Mouse (Mus musculus) bone marrow macrophage, adult 2 months (primary cell): ENCODE data around the gene Dnal4. TPM values are rescaled to one million over a fixed set of nuclear protein-coding genes. Genes with fewer than 3 reads are reported as not detected.

ENCODE experiments used
- H3K27ac ChIP-seq: 2 replicates; pipeline ENCODE4 v1.5.1; 2012; ENCODE audit warnings: low read depth, low read length; ENCODE audit not compliant: insufficient read depth
- H3K4me1 ChIP-seq: 2 replicates; pipeline ENCODE4 v1.6.1; 2012; ENCODE audit warnings: low read length; ENCODE audit not compliant: control insufficient read depth, insufficient read depth
- H3K4me3 ChIP-seq: 2 replicates; pipeline ENCODE4 v1.5.1; 2012; ENCODE audit warnings: mild to moderate bottlenecking, low read length, moderate library complexity; ENCODE audit not compliant: insufficient read depth
- CTCF ChIP-seq: IDR thresholded peaks from 2 replicates; pipeline ENCODE4 v1.5.1; 2012; ENCODE audit warnings: low read depth, mild to moderate bottlenecking, low read length, moderate library complexity
- POLR2A ChIP-seq: IDR thresholded peaks from 2 replicates; pipeline ENCODE4 v1.6.1; 2012; ENCODE audit warnings: mild to moderate bottlenecking, low read depth, low read length, borderline replicate concordance
- polyA plus RNA-seq: library from polyadenylated mRNA; stranded (reverse); fragments of >200 nt; gene quantifications from 2 replicates; pipeline ENCODE4 v1.2.4, GENCODE M21; 2012; ENCODE audit not compliant: missing spikeins, insufficient read depth, insufficient read length

Dnal4 gene
- polyA plus RNA-seq, 1 experiment = 23.9 TPM

DNA sequence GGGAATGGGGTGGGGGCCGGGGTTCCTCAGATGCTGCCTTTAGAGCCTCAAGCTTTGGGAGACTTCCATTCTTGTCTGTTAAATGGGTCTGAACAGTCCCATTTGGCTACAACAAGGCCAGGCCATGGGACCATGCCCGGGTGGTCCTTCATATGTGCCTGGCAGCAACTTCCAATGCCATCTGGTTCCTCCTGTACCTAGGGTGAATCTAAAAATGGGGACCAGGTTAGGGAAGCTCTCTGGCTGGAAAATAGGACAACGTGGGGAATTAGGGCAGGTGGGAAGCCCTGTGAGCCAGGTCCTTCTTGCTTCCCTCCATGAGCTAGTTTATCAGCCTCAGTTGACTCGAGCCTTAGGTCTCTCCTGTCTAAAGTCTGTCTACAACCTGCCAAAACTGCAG lies 33.3 kb upstream of the Dnal4 start:
- Histone ChIP-seq H3K27ac (no peak overlapping the region), H3K4me1 (no peaks in the 10 kb centered on the region; the same call in 1 of the 2 replicates), H3K4me3 (no peak overlapping the region)
- TF ChIP-seq CTCF = no peak
- TF ChIP-seq POLR2A = no peak

DNA sequence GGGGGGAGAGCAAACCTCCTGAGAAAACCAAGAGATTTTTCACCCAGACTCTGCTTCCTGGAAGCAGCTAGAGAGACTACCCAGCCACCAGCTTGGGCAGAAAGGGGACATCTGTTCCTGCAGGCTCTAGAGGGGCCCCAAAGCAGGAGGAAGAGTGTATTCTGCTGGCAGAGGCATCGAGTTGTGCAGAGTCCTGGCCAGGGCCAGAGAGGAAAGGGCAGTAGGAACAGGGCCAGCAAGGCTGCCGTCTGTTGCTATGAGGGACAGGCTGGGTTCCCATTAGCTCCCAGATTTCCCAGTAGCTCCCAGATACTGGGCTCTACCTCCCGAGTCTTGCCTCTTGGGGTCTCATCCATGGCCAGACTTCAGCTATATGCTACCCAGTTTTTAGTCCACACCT lies 32.4 kb upstream of the Dnal4 start:
- no peaks in the 10 kb centered on the region; the same call in 1 of the 2 replicates for H3K4me1 ChIP-seq

DNA sequence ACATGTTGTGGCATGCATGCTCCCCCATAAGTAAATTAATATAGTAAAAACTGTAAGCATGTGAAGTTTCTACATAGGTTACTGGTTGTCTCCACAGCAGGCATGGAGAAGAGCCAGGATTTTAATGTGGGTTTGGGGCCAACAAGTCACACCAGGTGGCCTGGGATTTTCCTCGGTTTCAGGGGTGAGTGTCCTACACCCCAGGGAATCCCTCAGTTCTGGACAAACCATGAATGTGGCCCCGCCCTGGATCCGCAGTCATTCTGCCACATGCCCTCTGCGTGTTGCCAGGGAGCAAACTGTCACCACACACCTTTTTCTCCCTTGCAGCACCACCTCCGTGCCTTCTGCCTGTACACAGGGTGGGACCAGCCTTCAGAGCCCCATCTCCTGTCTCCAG lies 31.0 kb upstream of the Dnal4 start:
- no peak for TF ChIP-seq CTCF
- TF ChIP-seq POLR2A = no peak
- no peaks in the 10 kb centered on the region; the same call in 1 of the 2 replicates for H3K4me1 ChIP-seq
- H3K27ac ChIP-seq = no peak overlapping the region
- H3K4me3 ChIP-seq = no peak overlapping the region

More for the DNA sequence above, 32.4 kb upstream of the Dnal4 start:
- Histone ChIP-seq H3K4me3 (no peak overlapping the region), H3K27ac (no peak overlapping the region)
- TF ChIP-seq CTCF (no peak), POLR2A (no peak)

DNA sequence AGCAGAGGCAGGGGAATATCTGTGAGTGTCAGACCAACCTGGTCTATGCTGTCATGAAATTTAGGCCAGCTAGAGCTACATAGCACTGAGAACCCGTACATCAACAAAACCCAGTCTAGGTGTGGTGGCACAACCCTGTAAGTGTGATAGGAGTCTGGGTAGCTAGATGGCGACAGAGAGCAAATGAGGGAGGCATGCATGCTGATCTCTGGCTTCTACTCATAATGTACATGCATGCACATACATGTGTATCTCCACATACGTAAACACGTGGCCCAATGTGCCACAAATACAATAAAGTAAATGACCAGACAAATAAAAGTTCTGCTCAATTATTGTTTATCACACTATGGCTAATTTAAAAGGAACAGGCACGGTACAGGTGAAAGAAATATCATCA lies 30.5 kb upstream of the Dnal4 start:
- H3K4me3 ChIP-seq = no peak overlapping the region
- no peaks in the 10 kb centered on the region for H3K4me1 ChIP-seq
- no peak overlapping the region for H3K27ac ChIP-seq
- TF ChIP-seq CTCF (no peak), POLR2A (no peak)

DNA sequence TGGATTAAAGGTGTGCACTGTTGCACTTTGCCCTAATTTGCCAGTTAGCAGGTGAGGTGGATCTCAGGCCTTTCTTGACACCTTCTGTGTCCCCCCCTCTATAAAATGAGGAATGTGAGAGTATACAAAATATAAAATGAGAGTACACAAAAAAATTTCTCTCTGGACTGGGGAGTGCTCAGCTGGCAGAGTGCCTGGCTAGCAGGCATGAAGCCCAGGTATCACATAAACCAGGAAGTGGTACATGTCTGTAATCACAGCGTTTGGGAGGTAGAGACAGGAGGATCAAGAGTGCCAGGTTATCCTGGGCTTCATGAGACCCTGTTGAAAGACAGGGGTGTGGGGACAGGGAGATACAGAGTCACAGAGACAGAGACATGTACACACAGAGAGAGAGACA lies 29.4 kb upstream of the Dnal4 start:
- Histone ChIP-seq H3K27ac (no peak overlapping the region), H3K4me1 (no peaks in the 10 kb centered on the region), H3K4me3 (no peak overlapping the region)
- no peak for TF ChIP-seq CTCF
- TF ChIP-seq POLR2A = no peak

DNA sequence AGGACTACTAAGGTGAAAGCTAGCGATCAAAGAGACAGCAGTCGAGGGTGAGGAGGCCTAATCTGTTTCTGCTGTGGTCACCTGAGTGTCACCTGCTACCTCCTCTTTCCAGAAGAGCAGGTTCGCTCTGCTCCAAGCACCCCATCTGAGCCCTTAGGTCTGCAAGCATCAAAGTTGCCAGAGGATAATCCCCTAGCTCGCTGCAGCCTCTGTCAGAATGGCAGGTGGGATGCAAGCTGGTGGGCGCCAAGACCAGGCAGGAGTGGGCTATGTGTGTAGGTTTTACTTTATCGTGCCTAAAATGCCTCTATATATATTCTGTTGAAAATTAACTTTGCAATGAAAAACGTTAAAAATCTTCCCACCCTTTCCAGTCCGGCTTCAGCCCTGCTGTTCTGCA lies 27.6 kb upstream of the Dnal4 start:
- H3K4me1 ChIP-seq = no peaks in the 10 kb centered on the region
- TF ChIP-seq POLR2A (no peak), CTCF (no peak)
- H3K4me3 ChIP-seq = 0 out of 2 replicates have a peak overlapping the region, but pooled peaks have one; percentile 56
- H3K27ac ChIP-seq = no peak overlapping the region

DNA sequence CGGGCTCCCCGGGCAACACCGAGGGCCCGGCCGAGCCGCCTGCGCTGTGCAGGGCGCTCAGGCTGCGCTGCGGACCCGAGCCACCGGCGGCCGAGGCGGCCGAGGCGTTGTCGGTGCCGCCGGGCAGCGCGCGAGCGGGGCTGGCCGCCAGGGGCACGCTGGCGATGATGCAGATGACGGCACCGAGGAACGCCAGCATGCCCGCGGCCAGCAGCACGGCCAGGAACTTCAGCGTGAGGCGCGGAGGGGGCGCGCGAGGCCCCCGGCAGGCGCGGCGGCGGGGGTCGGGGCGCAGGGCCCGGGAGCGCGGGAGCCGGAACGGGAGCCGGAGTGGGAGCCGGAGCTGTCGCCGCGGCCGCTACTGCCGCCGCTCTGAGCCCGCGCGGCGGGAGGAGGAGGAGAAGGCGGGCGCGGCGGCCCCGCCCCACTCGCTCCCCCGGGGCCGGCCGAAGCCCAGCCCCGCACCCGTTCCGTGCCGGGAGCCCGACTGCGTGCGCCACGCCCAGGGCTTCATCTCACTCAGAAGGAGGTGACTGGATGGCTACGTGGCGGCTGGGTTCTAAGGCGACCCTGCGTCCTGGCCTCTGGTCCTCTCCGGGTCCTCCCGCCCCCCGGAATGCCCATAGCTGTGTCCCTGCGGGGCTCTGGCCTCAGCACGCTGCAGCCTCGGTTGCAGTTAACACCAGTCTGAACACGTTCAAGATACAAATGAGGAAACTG lies 26.9 kb upstream of the Dnal4 start, which contains the start of gene Nptxr:
Gene Nptxr (minus strand): TSS at position 415 of the 720 bp plus-strand sequence.
- H3K27ac ChIP-seq = no peak within 1 kb of the TSS
- H3K4me3 ChIP-seq = peak within 1 kb of the TSS; percentile 56
- TF ChIP-seq POLR2A (no peak), CTCF (no peak)
- H3K4me1 ChIP-seq = no peaks in the 10 kb centered on the region

DNA sequence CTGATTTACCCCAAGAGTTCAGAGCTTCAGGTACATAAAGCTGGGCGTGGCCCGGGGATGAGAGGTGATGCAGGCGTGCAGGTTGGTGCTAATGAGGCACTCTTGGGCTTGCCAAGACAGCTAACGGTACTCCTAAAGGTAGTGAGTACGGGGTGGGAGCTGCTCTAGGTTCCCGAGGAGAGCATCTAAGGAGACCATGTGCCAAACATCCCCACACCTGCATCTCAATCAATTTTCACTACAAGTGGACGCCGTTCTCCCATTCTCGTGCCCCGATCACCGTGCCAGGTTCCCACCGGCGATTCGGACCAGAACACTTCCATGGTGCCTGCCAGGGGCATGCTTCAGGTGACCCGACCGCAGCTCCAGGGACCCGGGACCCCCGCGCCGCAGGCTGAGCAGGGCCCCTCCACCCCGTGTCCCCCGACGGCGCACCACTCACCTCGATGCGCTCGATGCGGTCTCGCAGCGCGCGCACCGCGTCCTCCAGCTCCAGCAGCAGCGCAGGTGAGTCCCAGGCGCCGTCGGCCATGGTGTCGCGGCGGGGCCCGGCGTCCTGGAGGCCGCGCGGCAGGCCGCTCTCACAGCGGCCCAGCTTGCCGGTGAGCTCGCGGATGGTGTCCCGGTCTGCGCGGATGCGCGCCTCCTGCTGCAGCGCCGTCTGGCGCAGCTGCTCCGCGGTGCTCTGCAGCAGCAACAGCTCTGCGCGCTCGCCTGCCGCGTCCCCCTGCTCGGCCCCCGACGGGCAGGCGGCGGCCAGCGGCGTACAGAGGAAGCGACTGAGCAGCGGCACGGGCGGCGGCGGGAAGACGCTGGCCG lies 26.1 kb upstream of the Dnal4 start:
- no peaks in the 10 kb centered on the region for H3K4me1 ChIP-seq
- H3K4me3 ChIP-seq = peak overlapping the region; percentile 56
- TF ChIP-seq CTCF (no peak), POLR2A (no peak)
- no peak overlapping the region for H3K27ac ChIP-seq

DNA sequence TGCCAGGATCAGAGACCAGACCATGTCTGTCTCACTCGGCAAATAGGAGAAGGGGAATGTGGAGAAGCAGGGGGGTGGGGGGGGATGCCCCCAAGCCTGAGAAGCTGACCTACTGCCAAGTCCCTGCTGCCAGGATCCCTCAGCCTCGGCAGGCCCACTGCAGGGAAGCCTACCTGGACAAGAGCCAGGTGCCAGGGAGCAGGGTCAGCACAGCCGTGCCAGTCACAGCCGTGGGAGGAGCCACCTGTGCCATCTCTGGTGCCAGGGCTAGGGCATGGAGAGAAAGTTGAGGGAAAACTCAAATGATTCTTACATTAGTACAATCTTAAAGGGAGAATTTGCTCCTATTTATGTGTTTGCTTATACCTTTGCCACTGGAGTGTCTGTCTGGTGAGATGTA lies 24.7 kb upstream of the Dnal4 start:
- TF ChIP-seq CTCF (no peak), POLR2A (no peak)
- Histone ChIP-seq H3K27ac (no peak overlapping the region), H3K4me3 (no peak overlapping the region), H3K4me1 (no peaks in the 10 kb centered on the region)

DNA sequence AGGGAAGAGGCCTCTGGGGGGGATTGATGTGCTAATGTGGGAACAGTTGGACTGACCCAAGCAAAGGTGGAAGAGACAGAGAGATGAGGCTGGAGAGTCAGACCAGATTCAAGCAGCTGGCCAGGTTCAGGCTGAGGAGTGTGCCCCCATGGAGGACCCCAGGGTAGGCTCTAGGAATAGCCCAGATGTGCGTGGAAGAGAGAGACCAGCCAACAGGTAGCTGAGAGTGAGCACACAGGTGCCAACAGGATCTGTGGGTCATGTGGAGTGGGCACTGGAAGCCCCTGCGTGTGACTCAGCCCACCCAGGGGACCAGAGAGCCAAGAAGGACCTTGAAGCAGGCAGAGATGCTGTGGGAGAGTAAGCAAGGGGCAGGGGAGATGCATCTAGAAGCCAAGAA lies 24.0 kb upstream of the Dnal4 start:
- Histone ChIP-seq H3K27ac (no peak overlapping the region), H3K4me1 (no peaks in the 10 kb centered on the region), H3K4me3 (no peak overlapping the region)
- TF ChIP-seq POLR2A = no peak
- no peak for TF ChIP-seq CTCF
